ENCODE assay signal across 26 mouse cellular contexts in the genomic region with DNA sequence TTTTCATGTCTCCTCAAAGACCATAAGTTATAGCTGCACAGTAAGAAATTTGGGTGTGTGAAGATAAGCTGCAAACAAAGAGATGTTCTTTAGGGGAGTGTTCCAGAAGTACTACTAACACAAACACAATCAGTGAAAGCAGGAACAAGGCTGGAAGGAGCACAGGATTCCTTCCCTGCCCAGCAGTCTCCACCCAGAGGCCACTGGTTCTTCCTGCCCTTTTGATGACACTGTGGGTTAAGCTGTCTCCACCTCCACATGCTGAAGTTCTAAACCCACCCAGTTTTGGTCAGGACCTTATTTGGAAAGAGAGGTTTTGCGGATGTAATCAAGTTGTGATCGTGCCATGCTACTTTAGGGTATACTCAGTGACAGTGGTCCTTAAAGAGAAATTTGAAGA. TPM values are rescaled to one million over a fixed set of nuclear protein-coding genes. Genes with fewer than 3 reads are reported as not detected.
A peak's percentile ranks its signal among the peaks of the same experiment; 100 is the strongest.
DNase-seq lines count a peak whose midpoint lies in the region; ATAC-seq and TF ChIP-seq lines count a peak whose summit lies in the region.
"Had no signal": no experiment of that assay in that cellular context is flagged by ENCODE, and none has a peak within 500 bp of the region (broad histone marks: within the 10 kb centered on the region; RNA-seq: fewer than 3 reads in every experiment).

No protein-coding gene starts in this region.

- TF ChIP-seq CTCF in stomach, postnatal 0 days (IDR thresholded peaks at IDR 0.05; ENCODE audit: low read depth), result no peak

- H3K4me1 ChIP-seq in embryonic facial prominence, embryonic 15.5 days, result no peaks in the 10 kb centered on the region
- H3K4me1 ChIP-seq in embryonic facial prominence, embryonic 10.5 days, result no peaks in the 10 kb centered on the region
- no peaks in the 10 kb centered on the region for H3K4me1 ChIP-seq in stomach, postnatal 0 days (replicated peaks; ENCODE audit: control insufficient read depth, insufficient read depth)
- no peaks in the 10 kb centered on the region for H3K4me1 ChIP-seq in forebrain, embryonic 16.5 days (replicated peaks; ENCODE audit: control insufficient read depth, insufficient read depth, low read length)
- H3K4me1 ChIP-seq: embryonic facial prominence, embryonic 13.5 days had no signal

- DNase-seq in embryonic facial prominence, embryonic 10.5 days (ENCODE audit: low spot score), result no peak
- peak; percentile 44 for DNase-seq in 3T3-L1 (ENCODE audit: low read depth, low spot score)
- DNase-seq in stomach, postnatal 0 days (ENCODE audit: low spot score), result no peak
- no peak for DNase-seq in right cerebral cortex, postnatal 14 days
- DNase-seq: adrenal gland, postnatal 14 days; B cell, adult 2 months; cerebellum, adult 11 months; cerebellum, adult 2 months; cerebellum, adult 9-11 months; cerebellum, postnatal 25 days; gastrocnemius, postnatal 25 days; heart, adult 2 months; heart, postnatal 14 days; heart, postnatal 4 days had no signal

- H3K36me3 ChIP-seq in embryonic facial prominence, embryonic 15.5 days, result no peaks in the 10 kb centered on the region
- no peaks in the 10 kb centered on the region for H3K36me3 ChIP-seq in embryonic facial prominence, embryonic 10.5 days (replicated peaks)
- H3K36me3 ChIP-seq in stomach, postnatal 0 days (ENCODE audit: control insufficient read depth, insufficient read depth, low read length), result no peaks in the 10 kb centered on the region
- H3K36me3 ChIP-seq in forebrain, embryonic 16.5 days (ENCODE audit: control insufficient read depth, insufficient read depth), result no peaks in the 10 kb centered on the region
- H3K36me3 ChIP-seq: embryonic facial prominence, embryonic 13.5 days; G1E; heart, embryonic 10.5 days; heart, embryonic 13.5 days had no signal

- no peak overlapping the region for H3K27ac ChIP-seq in embryonic facial prominence, embryonic 15.5 days (replicated peaks)
- H3K27ac ChIP-seq in embryonic facial prominence, embryonic 10.5 days (replicated peaks), result no peak overlapping the region
- 0 out of 2 replicates have a peak overlapping the region, but pooled peaks have one; percentile 35 for H3K27ac ChIP-seq in stomach, postnatal 0 days (replicated peaks)
- no peak overlapping the region for H3K27ac ChIP-seq in forebrain, embryonic 16.5 days (ENCODE audit: low read length)
- H3K27ac ChIP-seq: embryonic facial prominence, embryonic 13.5 days; heart, adult 2 months; heart, embryonic 10.5 days; heart, embryonic 13.5 days; hindbrain, embryonic 14.5 days; hindbrain, postnatal 0 days had no signal

- whole genome bisulfite sequencing in embryonic facial prominence, embryonic 15.5 days, result 80% methylated on average over 2 of the region's 2 CpGs
- WGBS in embryonic facial prominence, embryonic 10.5 days, result 97% methylated on average over 2 of the region's 2 CpGs
- WGBS in stomach, postnatal 0 days, result 85% methylated on average over 2 of the region's 2 CpGs
- whole genome bisulfite sequencing in forebrain, embryonic 16.5 days, result 95% methylated on average over 2 of the region's 2 CpGs

- ATAC-seq in embryonic facial prominence, embryonic 15.5 days (ENCODE audit: insufficient number of reproducible peaks, low FRiP score, low TSS enrichment, low read depth), result peak; percentile 43; the same call in 1 of the 2 replicates
- peak; percentile 56 for ATAC-seq in megakaryocyte, adult 5-6 weeks (ENCODE audit: poor library complexity, severe bottlenecking)
- no peak for ATAC-seq in stomach, postnatal 0 days (ENCODE audit: low FRiP score, low TSS enrichment)
- no peak for ATAC-seq in forebrain, embryonic 16.5 days
- ATAC-seq: forebrain, embryonic 14.5 days; hindbrain, postnatal 0 days had no signal

- H3K4me2 ChIP-seq in embryonic facial prominence, embryonic 15.5 days (replicated peaks), result no peak overlapping the region
- H3K4me2 ChIP-seq in stomach, postnatal 0 days (replicated peaks; ENCODE audit: low read depth), result no peak overlapping the region
- H3K4me2 ChIP-seq in forebrain, embryonic 16.5 days (ENCODE audit: low read length), result no peak overlapping the region
- H3K4me2 ChIP-seq: embryonic facial prominence, embryonic 13.5 days; heart, embryonic 13.5 days; hindbrain, embryonic 14.5 days had no signal

- no peak overlapping the region for H3K4me3 ChIP-seq in embryonic facial prominence, embryonic 15.5 days (replicated peaks)
- H3K4me3 ChIP-seq in embryonic facial prominence, embryonic 10.5 days, result no peak overlapping the region
- no peak overlapping the region for H3K4me3 ChIP-seq in stomach, postnatal 0 days (ENCODE audit: low read depth, low read length)
- H3K4me3 ChIP-seq in forebrain, embryonic 16.5 days (replicated peaks; ENCODE audit: low read length), result no peak overlapping the region
- H3K4me3 ChIP-seq: embryonic facial prominence, embryonic 13.5 days; heart, adult 2 months; heart, embryonic 10.5 days; heart, embryonic 13.5 days had no signal

- H3K9me3 ChIP-seq in embryonic facial prominence, embryonic 15.5 days (replicated peaks), result no peaks in the 10 kb centered on the region
- no peaks in the 10 kb centered on the region for H3K9me3 ChIP-seq in embryonic facial prominence, embryonic 10.5 days
- H3K9me3 ChIP-seq in stomach, postnatal 0 days (ENCODE audit: control insufficient read depth, low read length), result no peaks in the 10 kb centered on the region
- no peaks in the 10 kb centered on the region for H3K9me3 ChIP-seq in forebrain, embryonic 16.5 days (ENCODE audit: control insufficient read depth, low read length)
- H3K9me3 ChIP-seq: embryonic facial prominence, embryonic 13.5 days; G1E; heart, embryonic 10.5 days; heart, embryonic 13.5 days had no signal

- no peaks in the 10 kb centered on the region for H3K27me3 ChIP-seq in embryonic facial prominence, embryonic 15.5 days
- H3K27me3 ChIP-seq in embryonic facial prominence, embryonic 10.5 days (replicated peaks; ENCODE audit: low read depth, poor library complexity, severe bottlenecking), result no peaks in the 10 kb centered on the region
- H3K27me3 ChIP-seq in stomach, postnatal 0 days (ENCODE audit: control insufficient read depth, insufficient read depth, low read length), result no peaks in the 10 kb centered on the region
- H3K27me3 ChIP-seq in forebrain, embryonic 16.5 days (replicated peaks; ENCODE audit: control insufficient read depth, insufficient read depth, low read length), result no peaks in the 10 kb centered on the region
- H3K27me3 ChIP-seq: CH12.LX; embryonic facial prominence, embryonic 13.5 days; heart, embryonic 13.5 days; Patski had no signal

- H3K9ac ChIP-seq in embryonic facial prominence, embryonic 15.5 days, result no peak overlapping the region
- H3K9ac ChIP-seq in stomach, postnatal 0 days (ENCODE audit: low read length), result no peak overlapping the region
- H3K9ac ChIP-seq in forebrain, embryonic 16.5 days (replicated peaks; ENCODE audit: low read depth, low read length), result no peak overlapping the region
- H3K9ac ChIP-seq: embryonic facial prominence, embryonic 13.5 days; heart, embryonic 13.5 days; hindbrain, embryonic 14.5 days had no signal

- no peak for TF ChIP-seq EP300 in stomach, postnatal 0 days (optimal IDR thresholded peaks at IDR 0.05)

RNA-seq across cellular contexts. Expression of a gene that starts 18.8 kb away (rescaled TPM):
- 0.59 and 0.60 TPM in 2 replicates for polyA plus RNA-seq in embryonic facial prominence, embryonic 15.5 days (2015; fragmentation: Nextera tagmentation; extraction: Ambion mirVana)
- 0.13 and 0.34 TPM in 2 replicates for polyA plus RNA-seq in embryonic facial prominence, embryonic 10.5 days (2016; fragmentation: Nextera tagmentation; extraction: Ambion mirVana)
- 13.8 and 14.0 TPM in 2 replicates for total RNA-seq in megakaryocyte, adult 5-6 weeks (2015)
- 15.7 and 17.5 TPM in 2 replicates for total RNA-seq in megakaryocyte, adult 5-6 weeks (2017)
- polyA plus RNA-seq in stomach, postnatal 0 days (2015; fragmentation: Nextera tagmentation; extraction: Ambion mirVana), result 0.23 and 0.27 TPM in 2 replicates
- 0.13 and 0.21 TPM in 2 replicates for polyA plus RNA-seq in forebrain, embryonic 16.5 days (2015; fragmentation: Nextera tagmentation; extraction: Ambion mirVana)
- polyA plus RNA-seq: G1E had no signal

RNA-seq across cellular contexts. Expression of a gene that starts 49.4 kb away (rescaled TPM):
- 17.3 and 18.8 TPM in 2 replicates for polyA plus RNA-seq in embryonic facial prominence, embryonic 15.5 days (2015; fragmentation: Nextera tagmentation; extraction: Ambion mirVana)
- 7.6 and 9.1 TPM in 2 replicates for polyA plus RNA-seq in embryonic facial prominence, embryonic 10.5 days (2016; fragmentation: Nextera tagmentation; extraction: Ambion mirVana)
- total RNA-seq in megakaryocyte, adult 5-6 weeks (2015), result 16.8 and 19.5 TPM in 2 replicates
- 17.2 and 18.2 TPM in 2 replicates for total RNA-seq in megakaryocyte, adult 5-6 weeks (2017)
- 11.7 and 11.8 TPM in 2 replicates for polyA plus RNA-seq in stomach, postnatal 0 days (2015; fragmentation: Nextera tagmentation; extraction: Ambion mirVana)
- polyA plus RNA-seq in forebrain, embryonic 16.5 days (2015; fragmentation: Nextera tagmentation; extraction: Ambion mirVana), result 11.4 and 12.5 TPM in 2 replicates
- polyA plus RNA-seq: G1E had no signal

Comparison
In these comparisons a context has a peak if more than half of its experiments do, and no peak if none do; other contexts are left out.
1. ATAC-seq: peak in embryonic facial prominence, embryonic 15.5 days (single experiment) and megakaryocyte, adult 5-6 weeks (single experiment); none in stomach, postnatal 0 days (single experiment) and forebrain, embryonic 16.5 days (single experiment).